Mouse (Mus musculus) heart, postnatal 0 days (tissue): ENCODE measurements around the gene Btbd11. TPM values are rescaled to one million over a fixed set of nuclear protein-coding genes. Genes with fewer than 3 reads are reported as not detected.

ENCODE experiments used
- ATAC-seq: fragments of 200-750 bp; cut with Nextera tagmentation; 2 replicates; pipeline ENCODE4 v1.8.0; 2017; ENCODE audit warnings: low read depth, moderate number of reproducible peaks, moderate library complexity; ENCODE audit not compliant: insufficient read depth
- DNase-seq: peaks from one replicate; pipeline ENCODE4 v3.0.0-alpha.2; 2016; ENCODE audit warnings: low spot score
- H3K27ac ChIP-seq: fragments of 300-500 bp; sonication (generic); 2 replicates; pipeline ENCODE4 v1.5.1; 2014; ENCODE audit warnings: low read depth, mild to moderate bottlenecking
- H3K27me3 ChIP-seq: fragments of 300-500 bp; sonication (generic); 2 replicates; pipeline ENCODE4 v1.6.1; 2014; ENCODE audit warnings: low read length, mixed read lengths; ENCODE audit not compliant: control insufficient read depth, insufficient read depth
- H3K36me3 ChIP-seq: fragments of 300-500 bp; sonication (generic); replicated peaks from 2 replicates; pipeline ENCODE4 v1.6.1; 2014; ENCODE audit warnings: low read length, mixed read lengths; ENCODE audit not compliant: control insufficient read depth, insufficient read depth
- H3K4me1 ChIP-seq: fragments of 300-500 bp; sonication (generic); 2 replicates; pipeline ENCODE4 v1.6.1; 2014; ENCODE audit warnings: antibody characterized with exemption; ENCODE audit not compliant: control insufficient read depth, insufficient read depth
- H3K4me2 ChIP-seq: fragments of 300-500 bp; sonication (generic); 2 replicates; pipeline ENCODE4 v1.6.1; 2014; ENCODE audit warnings: low read depth, mild to moderate bottlenecking, low read length, moderate library complexity
- H3K4me3 ChIP-seq: fragments of 300-500 bp; sonication (generic); 2 replicates; pipeline ENCODE4 v1.5.1; 2014; ENCODE audit warnings: low read depth, low read length
- H3K9ac ChIP-seq: fragments of 300-500 bp; sonication (generic); replicated peaks from 2 replicates; pipeline ENCODE4 v1.6.1; 2014; ENCODE audit warnings: low read depth, low read length, mixed read lengths
- H3K9me3 ChIP-seq: fragments of 300-500 bp; sonication (generic); replicated peaks from 2 replicates; pipeline ENCODE4 v1.6.1; 2016; ENCODE audit warnings: low read length; ENCODE audit not compliant: control insufficient read depth
- CTCF ChIP-seq: IDR thresholded peaks from 2 replicates; pipeline ENCODE4 v1.5.1; 2016; ENCODE audit warnings: antibody characterized with exemption, control low read depth, low read depth
- EP300 ChIP-seq: IDR thresholded peaks from 2 replicates; pipeline ENCODE4 v1.6.1; 2016; ENCODE audit warnings: antibody characterized with exemption, low read depth
- WGBS: fragments of 180-500 bp; shearing (Covaris S2); extraction: QIAGEN DNeasy Blood & Tissue Kit; methylation state at CpG from one replicate; pipeline ENCODE4 v1.1.7; 2014; 5-methylcytosine and 5-hydroxymethylcytosine counted together
- polyA plus RNA-seq: library from polyadenylated mRNA; unstranded; fragments of >200 nt; fragmentation: Nextera tagmentation; extraction: Ambion mirVana; gene quantifications from 2 replicates; pipeline ENCODE4 v1.2.1, GENCODE M21; 2015
- total RNA-seq: library from RNA; depleted of rRNA; stranded (reverse); fragments of >200 nt; gene quantifications from 2 replicates; pipeline ENCODE4 v1.2.3, GENCODE M21; 2014; ENCODE audit warnings: low replicate concordance

Gene Btbd11
- total and polyA plus RNA-seq, 2 experiments from 2014 or later = 0.20 to 0.50 TPM

DNA sequence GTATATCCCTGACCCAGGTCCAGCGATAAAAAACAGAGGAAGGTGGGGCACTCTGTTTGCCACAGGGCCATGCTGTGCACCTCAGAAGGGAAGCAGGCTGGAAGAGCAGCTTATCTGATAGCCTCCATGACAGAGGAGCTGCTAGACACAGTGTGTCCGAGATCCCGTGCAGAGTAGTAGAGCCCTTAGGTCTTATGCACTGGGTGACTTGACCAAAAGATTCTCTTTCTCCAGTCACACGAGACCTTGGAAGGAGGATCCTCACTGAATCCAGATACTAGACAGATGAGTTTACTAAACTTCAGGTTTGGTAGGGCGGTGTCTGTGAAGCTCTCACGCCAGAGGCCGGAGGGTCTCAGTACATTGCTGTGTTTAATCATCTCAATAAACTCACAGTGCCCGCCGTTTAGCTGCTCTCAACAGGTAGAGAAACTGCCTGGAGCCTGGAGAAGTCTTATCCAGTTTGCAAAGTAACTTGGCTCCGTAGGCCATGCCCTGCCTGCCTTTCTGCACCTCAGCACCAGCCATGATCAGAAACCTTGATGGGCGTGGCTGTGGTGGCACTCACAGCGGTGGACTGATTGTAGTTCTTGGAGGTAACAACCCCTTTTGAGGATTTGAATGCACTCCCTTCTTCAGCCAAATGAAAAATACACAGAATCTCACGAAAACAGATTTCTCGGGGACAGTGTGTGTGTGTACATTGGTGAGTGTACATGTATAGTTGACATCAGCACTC, 155.4 kb downstream of the Btbd11 start:
- no peaks in the 10 kb centered on the region for H3K9me3 ChIP-seq
- no peak for ATAC-seq
- whole genome bisulfite sequencing = 84% methylated on average over 14 of the region's 14 CpGs

GRCm38 (mm10) chr10:85543281-85543680, 156.7 kb downstream of the Btbd11 start:
- ATAC-seq = no peak
- 77% methylated on average over 2 of the region's 2 CpGs for WGBS

More for the DNA sequence above, 155.4 kb downstream of the Btbd11 start:
- Histone ChIP-seq H3K27ac (no peak overlapping the region), H3K4me3 (no peak overlapping the region), H3K4me2 (no peak overlapping the region), H3K27me3 (no peaks in the 10 kb centered on the region), H3K36me3 (no peaks in the 10 kb centered on the region), H3K4me1 (no peaks in the 10 kb centered on the region), H3K9ac (no peak overlapping the region)
- no peak for DNase-seq
- TF ChIP-seq EP300 = no peak
- TF ChIP-seq CTCF = no peak

DNA sequence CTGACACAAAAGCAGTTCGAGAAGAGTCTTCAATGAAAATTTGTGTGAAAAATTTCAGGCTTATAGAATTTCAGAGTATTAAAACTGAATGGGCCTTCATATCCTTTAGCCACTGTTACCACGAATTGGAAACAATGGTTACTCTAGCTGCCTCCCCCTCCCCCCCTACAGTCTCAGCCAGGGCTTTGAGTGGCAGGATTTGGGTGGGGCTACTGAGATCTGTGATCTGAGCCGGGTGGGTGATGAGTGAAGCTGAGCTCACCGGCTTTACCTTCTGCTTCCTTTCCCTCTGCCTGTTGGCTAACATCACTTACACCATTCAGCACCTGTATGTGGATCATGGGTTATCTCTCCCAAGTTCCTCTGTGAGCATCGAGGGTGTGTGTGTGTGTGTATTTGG, 158.4 kb downstream of the Btbd11 start:
- Histone ChIP-seq H3K9ac (no peak overlapping the region), H3K9me3 (no peaks in the 10 kb centered on the region), H3K36me3 (no peaks in the 10 kb centered on the region), H3K4me1 (no peaks in the 10 kb centered on the region), H3K27me3 (no peaks in the 10 kb centered on the region), H3K4me2 (no peak overlapping the region), H3K4me3 (no peak overlapping the region), H3K27ac (no peak overlapping the region)
- no peak for DNase-seq
- WGBS = 28% methylated on average over 5 of the region's 5 CpGs
- TF ChIP-seq EP300 = no peak
- no peak for TF ChIP-seq CTCF
- no peak for ATAC-seq

More at GRCm38 (mm10) chr10:85543281-85543680, 156.7 kb downstream of the Btbd11 start:
- H3K27me3 ChIP-seq = no peaks in the 10 kb centered on the region
- no peaks in the 10 kb centered on the region for H3K4me1 ChIP-seq
- no peak for DNase-seq
- no peaks in the 10 kb centered on the region for H3K9me3 ChIP-seq
- no peak overlapping the region for H3K4me2 ChIP-seq
- H3K9ac ChIP-seq = no peak overlapping the region
- no peak overlapping the region for H3K4me3 ChIP-seq
- no peaks in the 10 kb centered on the region for H3K36me3 ChIP-seq
- TF ChIP-seq CTCF (no peak), EP300 (no peak)
- no peak overlapping the region for H3K27ac ChIP-seq

- Histone ChIP-seq H3K4me3 (no peak overlapping the region), H3K9me3 (no peaks in the 10 kb centered on the region), H3K4me1 (no peaks in the 10 kb centered on the region), H3K9ac (no peak overlapping the region), H3K27me3 (no peaks in the 10 kb centered on the region), H3K27ac (no peak overlapping the region), H3K4me2 (no peak overlapping the region), H3K36me3 (no peaks in the 10 kb centered on the region)
- no peak for DNase-seq
- no peak for ATAC-seq
- WGBS = 60% methylated on average over 8 of the region's 8 CpGs
- no peak for TF ChIP-seq EP300
These were observed 168.6 kb downstream of the Btbd11 start for GRCm38 (mm10) chr10:85555193-85555592.

- no peaks in the 10 kb centered on the region for H3K27me3 ChIP-seq
- no peak overlapping the region for H3K27ac ChIP-seq
- no peak for ATAC-seq
- H3K4me3 ChIP-seq = no peak overlapping the region
- H3K4me2 ChIP-seq = no peak overlapping the region
- H3K4me1 ChIP-seq = no peaks in the 10 kb centered on the region
- no peak overlapping the region for H3K9ac ChIP-seq
- no peaks in the 10 kb centered on the region for H3K9me3 ChIP-seq
- no peaks in the 10 kb centered on the region for H3K36me3 ChIP-seq
- no peak for DNase-seq
- 83% methylated on average over 14 of the region's 14 CpGs for WGBS
- TF ChIP-seq CTCF = no peak
- no peak for TF ChIP-seq EP300
These were observed 174.8 kb downstream of the Btbd11 start for GRCm38 (mm10) chr10:85561418-85561817.

DNA sequence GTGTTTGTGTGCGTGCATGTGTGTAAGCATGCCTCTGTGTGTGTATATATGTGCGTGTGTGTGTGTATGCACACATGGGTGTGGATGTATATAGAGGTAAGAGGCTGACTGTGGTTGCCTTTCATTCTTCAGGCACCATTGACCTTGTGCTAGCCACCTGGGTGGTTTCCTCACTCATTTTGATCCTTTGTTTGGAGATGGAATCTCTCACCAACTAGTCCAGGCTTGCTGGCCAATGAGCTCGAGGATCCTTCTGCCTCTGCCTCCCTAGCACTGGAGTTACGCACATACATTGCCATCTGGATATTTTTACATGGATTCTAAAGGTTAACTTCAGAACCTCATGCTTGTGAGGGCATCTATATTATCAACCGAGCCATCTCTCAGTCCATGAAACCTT, 184.8 kb downstream of the Btbd11 start:
- Histone ChIP-seq H3K4me3 (no peak overlapping the region), H3K9ac (no peak overlapping the region), H3K27ac (no peak overlapping the region), H3K9me3 (peaks cover 7% of the 10 kb centered on the region; the same call in 1 of the 2 replicates), H3K36me3 (no peaks in the 10 kb centered on the region), H3K27me3 (no peaks in the 10 kb centered on the region), H3K4me1 (no peaks in the 10 kb centered on the region), H3K4me2 (no peak overlapping the region)
- DNase-seq (no peak), ATAC-seq (no peak)
- no peak for TF ChIP-seq EP300
- no peak for TF ChIP-seq CTCF
- WGBS = 85% methylated on average over 5 of the region's 5 CpGs
